Mouse (Mus musculus): Measurements from ENCODE around the gene Fbxo22.
"Not testable (repeated sequence)": the region's sequence is repeated elsewhere in the genome, so short reads cannot be mapped to it uniquely, and the experiment has no call there.

Gene Fbxo22

DNA sequence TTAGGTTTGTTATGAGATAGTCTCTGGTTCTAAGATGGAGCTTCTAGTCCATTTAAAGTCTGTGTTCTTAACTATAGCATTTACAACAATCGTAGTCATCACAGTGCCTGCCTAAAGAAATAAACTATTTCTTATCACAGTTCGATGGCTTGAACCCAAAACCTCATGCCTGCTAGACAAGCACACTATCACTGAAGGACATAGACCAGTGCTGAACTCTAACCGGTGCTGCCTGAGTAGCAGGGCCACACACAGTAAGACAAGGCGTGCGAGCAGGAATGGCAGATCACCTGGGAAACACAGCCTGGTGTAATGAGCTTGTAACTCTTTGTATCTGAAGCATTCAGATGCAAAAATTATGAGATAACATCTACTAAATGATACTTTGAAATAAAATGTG is 32.1 kb downstream of the Fbxo22 start:
- no peak for DNase-seq

DNA sequence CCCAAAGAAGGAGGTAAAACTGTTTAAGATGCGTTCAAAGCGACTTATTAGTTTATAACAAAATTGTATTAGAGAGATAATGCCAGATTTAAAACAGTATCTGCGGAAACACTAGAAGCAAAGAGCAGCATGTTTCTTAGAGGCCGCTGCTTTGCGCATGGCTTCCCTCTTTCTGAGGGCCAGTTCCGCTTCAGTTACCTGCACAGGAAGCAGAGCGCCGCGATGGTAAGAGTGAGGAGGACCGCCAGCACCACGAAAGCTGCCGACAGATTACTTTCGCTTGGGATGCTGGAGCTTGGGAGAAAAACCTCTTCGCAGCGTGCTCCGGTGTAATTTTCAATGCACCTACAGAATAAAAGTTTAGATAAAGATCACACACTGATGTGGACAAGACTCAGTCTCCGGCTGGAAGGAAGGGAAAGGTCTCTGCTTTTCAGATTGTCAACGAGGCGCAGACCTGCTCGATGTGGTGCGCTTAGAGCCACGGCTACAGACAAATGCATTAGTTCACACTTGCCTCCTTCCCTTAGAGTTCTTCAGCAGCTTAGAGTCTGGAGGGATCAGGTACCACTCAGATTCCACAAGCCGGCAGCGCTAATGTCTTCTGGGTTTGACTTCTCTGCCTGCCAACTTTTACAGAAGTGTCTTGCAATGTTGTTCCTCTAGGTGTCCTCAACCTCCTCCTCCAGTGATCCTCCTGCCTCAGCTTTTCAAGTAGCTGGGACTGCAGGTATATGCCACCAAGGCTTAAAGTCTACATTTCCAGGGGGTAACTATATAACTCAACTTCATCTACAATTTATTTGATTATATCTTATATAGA is 33.3 kb downstream of the Fbxo22 start:
- DNase-seq, result no peak

DNA sequence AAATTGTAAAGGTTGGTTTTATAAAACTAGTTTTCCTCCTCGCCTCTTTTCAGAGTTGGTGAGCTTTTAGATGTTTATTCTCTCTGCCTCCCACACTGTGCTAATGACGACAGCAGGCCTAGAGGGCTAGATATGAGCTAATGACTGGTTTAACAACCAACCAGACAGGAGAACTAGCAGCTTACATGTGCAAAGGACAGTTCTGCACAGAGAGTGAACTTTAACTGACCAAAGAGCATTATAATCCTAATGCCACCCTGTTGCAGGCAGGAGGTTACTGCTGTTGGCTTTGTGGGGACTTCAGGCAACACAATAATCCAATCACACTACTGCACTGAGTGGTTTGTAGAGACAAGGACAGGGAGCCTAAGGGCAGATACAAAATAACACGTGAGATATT is 34.6 kb downstream of the Fbxo22 start:
- no peak for DNase-seq

DNA sequence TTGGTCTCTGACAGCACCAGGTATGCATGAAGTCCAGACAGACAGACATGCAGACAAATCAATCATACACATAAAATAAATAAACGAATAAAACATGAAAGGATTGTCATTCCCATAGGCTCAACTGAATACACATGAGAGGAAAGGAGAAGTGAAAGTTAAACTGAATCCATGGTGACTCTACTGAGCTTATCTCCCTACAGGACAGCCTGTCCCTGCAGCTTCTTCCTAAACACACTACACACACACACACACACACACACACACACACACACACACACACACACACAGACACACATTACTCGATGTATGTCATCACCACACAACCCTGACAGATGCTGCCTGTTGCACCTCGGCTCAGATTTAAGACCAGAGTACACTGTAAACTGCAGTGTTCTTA is 35.4 kb downstream of the Fbxo22 start:
- DNase-seq, result no peak

DNA sequence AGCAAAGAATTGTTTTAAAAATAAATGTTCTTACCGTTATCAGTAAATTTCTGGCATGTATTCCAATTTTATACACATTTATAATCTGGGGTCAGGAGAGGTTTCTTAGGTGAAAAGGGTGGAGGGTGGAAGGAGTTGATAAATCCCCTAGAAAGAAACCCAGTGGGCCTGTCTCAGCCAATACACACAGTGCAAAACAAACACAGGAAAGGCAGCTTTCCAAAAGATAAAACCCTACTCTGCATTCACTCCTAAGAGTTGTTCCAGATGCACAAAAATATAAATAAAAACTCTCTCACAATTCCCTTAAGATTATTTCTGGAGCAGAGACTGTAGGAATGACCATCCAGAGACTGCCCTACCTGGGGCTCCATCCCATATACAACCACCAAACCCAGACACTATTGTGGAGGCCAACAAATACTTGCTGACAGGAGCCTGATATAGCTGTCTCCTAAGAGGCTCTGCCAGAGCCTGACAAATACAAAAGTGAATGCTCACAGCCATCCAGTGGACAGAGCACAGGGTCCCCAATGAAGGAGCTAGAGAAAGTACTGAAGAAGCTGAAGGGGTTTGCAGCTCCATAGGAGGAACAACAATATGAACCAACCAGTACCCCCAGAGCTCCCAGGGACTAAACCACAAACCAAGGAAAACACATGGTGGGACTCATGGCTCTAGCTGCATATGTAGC is 36.5 kb downstream of the Fbxo22 start:
- DNase-seq, result not testable (repeated sequence)

DNA sequence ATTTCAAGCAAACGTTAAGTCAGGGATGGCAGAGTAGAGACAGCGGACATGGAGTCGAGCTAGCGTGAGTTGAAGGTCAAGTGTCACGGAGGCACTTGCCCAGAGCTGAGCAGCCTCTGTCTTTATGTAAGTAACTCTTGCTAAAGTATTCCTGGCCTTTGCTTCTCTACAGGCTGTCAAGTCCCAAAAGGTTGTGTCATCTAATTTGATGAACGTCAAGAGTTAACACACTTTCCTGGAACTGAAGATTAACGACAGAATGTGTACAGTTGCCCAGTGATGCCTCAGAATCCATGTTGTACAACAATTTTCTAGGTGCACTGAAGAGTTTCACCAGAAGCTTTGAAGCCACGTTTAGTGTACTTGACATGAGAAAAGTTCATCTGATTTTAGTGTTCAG is 37.7 kb downstream of the Fbxo22 start:
- DNase-seq, result no peak

DNA sequence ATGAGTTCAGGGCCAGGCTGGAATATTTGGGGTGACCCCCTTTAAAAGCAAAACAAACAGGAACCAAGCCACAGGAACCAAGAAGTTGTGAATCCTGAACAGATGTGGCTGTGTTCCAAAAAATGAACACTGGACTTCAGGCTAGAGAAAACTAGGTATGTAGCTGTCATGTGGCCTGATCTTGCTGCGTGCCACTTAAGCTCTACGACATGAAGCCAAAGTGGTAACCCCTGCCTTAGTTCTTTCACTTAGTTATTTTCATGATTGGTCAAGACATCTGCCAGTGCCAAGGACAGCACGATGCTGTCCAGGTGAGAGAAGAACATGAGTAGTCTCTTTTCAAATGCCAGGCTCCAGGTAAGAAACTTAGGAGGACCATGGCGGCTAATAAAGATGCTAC is 38.2 kb downstream of the Fbxo22 start:
- no peak for DNase-seq

DNA sequence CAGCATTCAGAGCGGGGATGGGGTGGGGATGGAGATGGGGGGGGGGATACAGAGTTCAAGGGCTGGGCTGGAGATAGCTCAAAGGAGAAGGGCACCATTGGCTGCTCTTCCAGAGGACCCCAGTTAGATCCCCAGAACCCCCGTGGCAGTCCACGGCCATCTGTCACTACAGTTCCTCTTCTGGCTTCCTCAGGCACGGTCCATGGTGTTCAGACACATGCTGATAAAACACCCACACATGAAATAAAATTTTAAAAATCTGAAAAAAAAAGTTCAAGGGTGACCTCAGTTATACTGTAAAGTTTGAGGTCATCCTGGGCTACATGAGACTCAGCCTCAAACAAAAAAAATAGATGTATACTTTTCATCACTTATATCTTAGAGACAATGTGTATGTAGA is 39.7 kb downstream of the Fbxo22 start:
- DNase-seq, result no peak

DNA sequence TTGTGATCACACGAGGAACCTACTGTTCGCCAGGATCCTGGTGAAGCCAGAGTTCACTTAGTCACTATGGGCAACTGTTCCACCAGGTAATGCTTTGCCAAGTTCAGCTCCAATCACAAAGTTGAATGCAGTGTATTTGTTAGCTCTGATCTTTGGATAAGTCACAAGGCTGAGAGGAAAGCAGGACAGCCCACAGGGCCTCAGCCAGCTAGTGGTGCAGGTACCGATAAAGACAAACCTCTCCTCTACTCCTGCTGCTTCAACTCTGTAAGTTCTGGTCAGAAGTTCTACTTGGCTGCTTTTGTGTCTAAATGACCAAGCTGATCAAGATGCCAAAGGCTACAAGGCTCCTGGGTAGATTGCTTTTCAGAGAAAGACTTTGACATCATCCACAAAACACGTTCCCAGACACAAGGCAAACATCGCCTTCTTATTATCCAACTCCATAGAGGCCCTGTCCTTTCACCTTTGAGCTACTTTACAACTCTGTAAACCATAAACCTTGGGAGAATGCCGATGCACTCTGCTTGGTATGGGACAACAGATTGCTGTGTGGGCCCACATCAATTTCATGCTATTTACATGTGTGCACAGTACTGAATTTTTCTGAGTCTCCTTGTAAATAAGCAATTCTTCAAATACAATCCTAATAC is 42.0 kb downstream of the Fbxo22 start:
- DNase-seq, result no peak

DNA sequence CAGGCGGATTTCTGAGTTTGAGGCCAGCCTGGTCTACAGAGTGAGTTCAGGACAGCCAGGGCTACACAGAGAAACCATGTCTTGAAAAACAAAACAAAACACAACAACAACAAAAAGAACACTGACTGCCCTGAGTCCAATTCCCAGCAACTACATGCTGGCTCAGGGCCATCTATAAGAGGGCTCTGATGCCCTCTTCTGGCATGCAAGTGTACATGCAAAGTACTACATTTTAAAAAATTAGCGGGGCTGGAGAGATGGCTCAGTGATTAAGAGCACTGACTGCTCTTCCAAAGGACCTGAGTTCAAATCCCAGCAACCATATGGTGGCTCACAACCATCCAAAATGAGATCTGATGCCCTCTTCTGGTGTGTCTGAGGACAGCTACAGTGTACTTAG is 43.4 kb downstream of the Fbxo22 start:
- not testable (repeated sequence) for DNase-seq

DNA sequence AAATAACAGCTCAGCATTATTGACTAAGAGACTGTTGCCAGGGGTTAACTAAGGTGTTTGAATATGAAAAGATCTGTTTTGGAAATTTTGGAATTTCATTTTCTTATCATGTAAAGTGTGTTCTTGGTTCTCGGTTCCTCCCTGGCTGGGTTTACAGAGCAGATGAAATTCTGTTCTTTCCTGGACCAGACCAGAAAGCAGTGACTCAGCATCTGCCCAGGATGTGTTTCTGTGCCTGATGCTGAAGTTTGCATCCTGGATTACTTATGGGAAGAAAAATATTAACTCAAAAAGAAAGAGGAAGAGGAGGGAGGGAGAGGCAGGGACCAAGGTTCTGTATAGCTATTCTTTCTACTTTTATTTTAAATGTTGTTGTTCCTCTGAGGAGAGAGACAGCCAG is 45.1 kb downstream of the Fbxo22 start:
- DNase-seq, result no peak

DNA sequence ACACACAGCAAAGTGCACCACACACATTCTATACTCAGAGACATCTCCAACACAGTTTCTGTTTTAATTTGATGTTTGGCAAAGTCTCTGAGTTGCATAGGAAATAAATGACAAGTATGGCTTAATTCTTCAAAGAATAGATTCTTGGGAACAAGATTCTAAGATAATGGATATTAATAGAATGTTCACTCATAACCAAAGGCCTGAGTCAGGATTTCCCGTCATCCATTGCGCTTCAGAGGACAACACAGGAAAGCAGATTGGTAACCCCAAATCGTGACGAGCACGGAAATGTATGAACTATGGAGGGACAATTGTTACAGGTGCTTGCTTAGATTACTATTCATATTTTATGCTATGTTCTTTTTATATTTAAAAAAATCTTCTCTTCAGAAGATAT is 46.3 kb downstream of the Fbxo22 start:
- DNase-seq, result no peak

DNA sequence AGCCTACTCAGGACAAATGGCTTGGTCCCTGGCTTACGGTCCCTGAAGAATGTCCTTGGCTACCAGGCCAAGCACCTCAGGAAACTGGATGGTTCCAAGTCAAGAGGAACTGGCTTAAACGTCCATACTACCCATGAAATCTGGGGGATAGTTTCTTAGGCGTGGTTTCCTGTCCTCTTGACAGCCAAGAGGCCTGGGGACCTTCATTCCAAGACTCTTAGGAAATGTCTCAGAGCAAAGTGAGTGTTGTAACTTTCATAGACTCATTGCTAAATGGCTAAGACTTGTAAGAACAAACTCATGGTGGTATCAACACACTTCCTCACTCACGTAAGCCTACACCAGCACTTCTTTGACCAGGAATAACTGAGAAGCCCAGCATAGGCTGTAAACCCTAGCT is 46.9 kb downstream of the Fbxo22 start:
- DNase-seq, result no peak

DNA sequence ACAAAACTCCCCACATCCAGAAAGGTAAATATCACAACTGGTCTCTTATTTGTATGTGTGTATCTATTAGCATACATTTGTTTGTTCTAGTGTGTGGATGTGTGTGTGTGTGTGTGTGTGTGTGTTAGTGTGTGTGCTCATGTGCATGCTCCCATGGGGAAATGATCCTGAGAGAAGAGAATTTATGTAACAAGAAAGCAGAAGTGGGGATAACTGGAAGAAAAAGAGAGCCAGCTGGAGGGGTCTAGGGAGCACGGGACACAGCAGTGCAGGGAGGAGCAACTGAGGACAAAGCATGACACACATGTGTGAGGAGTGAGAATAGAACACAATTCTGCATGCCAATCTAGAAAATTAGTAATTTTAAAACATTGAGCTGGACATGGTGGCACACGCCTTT is 48.4 kb downstream of the Fbxo22 start:
- no peak for DNase-seq

DNA sequence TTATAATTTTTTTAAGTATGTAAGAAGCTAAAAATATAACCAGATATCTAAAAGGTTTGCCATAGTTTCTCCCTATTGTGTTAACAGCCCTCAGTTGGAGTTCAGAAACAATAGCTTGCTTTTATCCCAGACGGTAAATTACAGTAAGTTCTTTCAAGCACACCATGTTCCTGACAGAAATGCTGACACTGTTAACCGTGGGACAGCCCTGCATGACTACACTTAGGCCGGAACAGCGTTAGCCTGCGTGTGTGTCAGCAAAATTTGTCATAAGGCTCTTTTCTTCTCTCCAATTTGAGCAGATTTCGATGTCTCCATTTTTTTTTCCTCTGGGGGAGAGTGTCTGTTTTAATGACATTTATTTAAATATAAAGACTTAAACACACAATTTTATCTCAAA is 51.0 kb downstream of the Fbxo22 start:
- DNase-seq, result no peak

DNA sequence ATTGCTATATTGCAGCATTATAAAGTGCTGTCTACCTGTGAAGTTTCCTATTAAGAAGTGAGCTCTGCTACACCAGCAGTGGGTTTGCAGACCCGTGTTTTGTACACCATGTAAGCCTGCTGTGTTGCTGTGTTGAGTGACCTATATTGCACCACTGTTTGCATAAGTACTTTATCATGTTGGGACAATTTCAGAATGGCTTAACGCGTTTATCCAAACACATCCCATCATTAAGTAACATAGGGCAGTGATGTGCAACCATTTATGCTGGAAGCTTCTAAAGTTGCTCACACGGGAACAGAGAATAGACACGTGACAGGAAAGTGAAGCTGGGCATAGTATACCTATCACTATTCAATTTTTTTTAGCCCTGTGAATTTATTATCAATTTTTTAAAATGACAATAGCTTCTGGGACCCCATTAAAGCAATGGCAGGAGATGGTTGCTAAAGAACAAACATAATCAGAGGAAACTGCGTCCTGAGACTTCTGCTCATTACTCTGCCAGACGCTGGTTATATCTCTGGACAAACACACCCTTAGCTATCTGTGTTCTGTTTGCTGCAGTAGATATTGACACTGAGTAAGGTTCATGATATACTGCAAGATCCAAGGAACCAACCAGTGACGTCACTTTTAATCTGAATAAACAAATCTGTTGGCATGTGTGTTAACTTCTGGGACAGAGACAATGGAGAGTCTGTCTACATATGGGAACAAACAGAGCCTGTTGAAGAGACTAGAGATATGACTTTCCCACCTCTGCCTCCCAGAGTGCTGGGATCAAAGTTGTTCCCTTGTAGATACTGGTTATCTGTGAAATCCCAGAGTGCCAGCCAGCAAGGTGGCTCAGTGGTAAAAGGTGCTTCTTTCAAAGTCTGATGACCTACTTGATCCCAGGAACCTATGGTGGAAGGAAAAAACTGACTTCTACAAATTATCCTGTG is 55.9 kb downstream of the Fbxo22 start:
- no peak for DNase-seq

DNA sequence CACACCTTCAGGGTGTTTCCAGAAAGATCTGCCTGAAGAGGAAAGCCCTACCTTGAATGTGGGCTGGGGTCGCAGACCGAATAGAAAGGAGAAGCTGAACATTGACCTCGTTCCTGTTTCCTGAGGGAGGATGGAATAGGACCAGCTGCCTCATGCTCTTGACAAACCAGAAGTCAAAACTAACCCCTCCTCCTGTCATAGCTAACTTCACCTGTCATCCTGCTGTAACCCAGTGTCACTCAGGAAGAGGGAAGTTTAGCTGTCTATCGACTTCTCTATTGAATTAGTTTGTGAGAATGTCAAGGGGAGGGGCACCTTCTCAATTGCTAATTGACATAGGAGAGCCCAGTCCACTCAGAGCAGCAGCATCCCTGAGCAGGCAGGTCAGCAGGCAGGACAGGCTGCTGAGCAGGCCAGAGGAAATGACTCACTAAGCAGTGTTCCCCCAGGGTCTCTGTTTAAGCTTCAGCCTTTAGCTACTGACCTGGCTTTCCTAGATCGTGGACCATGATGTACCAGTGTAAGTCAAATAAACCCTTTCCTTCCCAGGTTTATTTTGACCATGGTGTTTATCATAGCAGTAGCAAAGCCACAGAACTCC is 63.3 kb downstream of the Fbxo22 start:
- no peak for DNase-seq

DNA sequence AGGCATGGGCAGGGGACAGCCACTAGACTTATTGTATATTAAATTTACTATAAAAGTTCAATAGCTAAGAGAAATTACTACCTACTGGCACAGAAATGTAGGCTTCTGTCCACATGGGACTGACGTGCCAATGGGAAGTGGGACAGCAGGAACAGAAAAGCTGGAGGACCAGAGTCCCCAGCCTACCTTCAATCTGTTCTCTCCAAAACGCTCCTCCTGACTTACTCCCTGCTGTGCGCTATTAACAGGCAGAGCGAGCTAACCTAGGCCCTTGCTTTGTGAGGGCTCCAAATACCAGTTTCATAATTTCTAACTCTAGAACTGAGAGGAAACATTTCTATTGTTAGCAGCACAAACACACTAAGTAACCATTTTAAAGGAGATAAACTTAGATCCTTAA is 65.2 kb downstream of the Fbxo22 start:
- no peak for DNase-seq

Measured in right cerebral cortex, postnatal 14 days (tissue).